Mouse (Mus musculus): ENCODE data around the gene Nts.
"Not testable (repeated sequence)": the region's sequence is repeated elsewhere in the genome, so short reads cannot be mapped to it uniquely, and the experiment has no call there.

Gene Nts

GRCm38 (mm10) chr10:102490386-102490785 lies at the start of gene Nts:
Nts (minus strand) TSS chr10:102490486.
- DNase-seq (ENCODE audit: extremely low spot score) = no peak

GRCm38 (mm10) chr10:102527901-102528300 lies 37.6 kb upstream of the Nts start:
- DNase-seq (ENCODE audit: extremely low spot score) = no peak

GRCm38 (mm10) chr10:102514159-102514558 lies 23.9 kb upstream of the Nts start:
- DNase-seq (ENCODE audit: extremely low spot score) = no peak

- peak; percentile 54 for DNase-seq (ENCODE audit: extremely low spot score)
Observed at GRCm38 (mm10) chr10:102511807-102512461, 21.6 kb upstream of the Nts start, which contains the start of gene Rassf9. Rassf9 (plus strand) TSS chr10:102512222.

- no peak for DNase-seq (ENCODE audit: extremely low spot score)
Observed at GRCm38 (mm10) chr10:102511461-102511806, 21.1 kb upstream of the Nts start.

- DNase-seq (ENCODE audit: extremely low spot score) = no peak
Observed at GRCm38 (mm10) chr10:102507386-102507785, 17.1 kb upstream of the Nts start.

GRCm38 (mm10) chr10:102498754-102499153 lies 8.5 kb upstream of the Nts start:
- peak; percentile 25 for DNase-seq (ENCODE audit: extremely low spot score)

GRCm38 (mm10) chr10:102491792-102492191 lies 1.5 kb upstream of the Nts start:
- DNase-seq (ENCODE audit: extremely low spot score) = peak; percentile 33

- no peak for DNase-seq (ENCODE audit: extremely low spot score)
Observed at GRCm38 (mm10) chr10:102469412-102469811, 20.9 kb downstream of the Nts start.

GRCm38 (mm10) chr10:102451756-102452155 lies 38.5 kb downstream of the Nts start:
- peak; percentile 59 for DNase-seq (ENCODE audit: extremely low spot score)

GRCm38 (mm10) chr10:102449449-102449848 lies 40.8 kb downstream of the Nts start:
- DNase-seq (ENCODE audit: extremely low spot score) = peak; percentile 58

- DNase-seq (ENCODE audit: extremely low spot score) = no peak
Observed at GRCm38 (mm10) chr10:102444912-102445556, 45.3 kb downstream of the Nts start.

- not testable (repeated sequence) for DNase-seq (ENCODE audit: extremely low spot score)
Observed at GRCm38 (mm10) chr10:102435467-102435866, 54.8 kb downstream of the Nts start.

GRCm38 (mm10) chr10:102435048-102435447 lies 55.2 kb downstream of the Nts start:
- peak; percentile 45 for DNase-seq (ENCODE audit: extremely low spot score)

Measured in embryo, embryonic 9.5 days (tissue).